Mouse (Mus musculus): Measurements from ENCODE around the gene Cchcr1. TPM values are rescaled to one million over a fixed set of nuclear protein-coding genes. Genes with fewer than 3 reads are reported as not detected.

The Cchcr1 gene
- polyA plus RNA-seq, 1 experiment from 2014 or later: 2.4 TPM

DNA sequence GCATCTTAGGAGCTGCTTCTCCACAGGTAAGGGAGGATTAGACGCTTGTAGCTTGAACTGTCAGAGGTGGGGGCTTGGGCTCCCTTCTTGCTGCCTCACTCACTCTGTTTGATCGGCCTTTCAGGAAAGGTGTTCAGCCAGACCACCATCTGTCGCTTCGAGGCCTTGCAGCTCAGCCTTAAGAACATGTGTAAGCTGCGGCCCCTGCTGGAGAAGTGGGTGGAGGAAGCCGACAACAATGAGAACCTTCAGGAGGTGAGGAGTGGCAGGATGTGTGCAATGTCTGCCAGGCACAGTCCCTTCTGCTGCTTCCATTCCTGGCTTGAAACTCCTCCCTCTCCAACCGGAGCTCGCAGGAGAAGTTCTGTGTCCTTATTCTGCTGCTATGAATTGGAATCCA is 7.6 kb upstream of the Cchcr1 start:
- no peaks in the 10 kb centered on the region; the same call in 1 of the 2 replicates for H3K27me3 ChIP-seq (ENCODE audit: control insufficient read depth, insufficient read depth, low read length)

DNA sequence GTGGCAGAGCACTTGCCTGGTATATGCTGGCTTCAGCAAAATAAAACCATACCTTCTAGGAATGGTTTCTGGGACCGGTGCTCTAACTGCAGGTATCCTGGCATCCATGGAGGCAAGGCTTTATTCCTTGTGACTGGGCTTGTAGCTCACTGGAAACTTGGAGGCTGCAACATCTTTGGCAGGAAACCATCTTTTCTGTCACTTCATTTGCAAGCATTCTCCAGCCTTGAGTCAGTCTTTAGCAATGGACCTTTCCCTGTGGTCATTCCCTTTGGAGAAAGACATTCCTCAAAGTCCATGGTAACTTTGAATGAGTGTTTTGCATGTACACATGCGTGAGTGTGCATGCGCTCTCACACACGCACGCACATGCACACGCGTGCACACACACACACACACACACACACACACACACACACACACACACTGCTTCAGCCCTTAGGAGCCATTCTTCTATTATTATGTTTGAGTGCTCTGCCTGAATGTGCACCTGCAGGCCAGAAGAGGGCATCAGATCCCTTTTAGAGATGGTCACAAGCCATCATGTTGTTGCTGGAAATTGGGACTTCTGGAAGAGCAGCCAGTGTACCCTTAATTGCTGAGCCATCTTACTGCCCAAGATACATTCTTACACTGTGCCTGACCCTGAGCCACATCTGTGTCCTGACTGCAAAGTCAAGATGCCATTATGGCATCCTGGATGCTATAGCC is 3.8 kb upstream of the Cchcr1 start:
- WGBS: 95% methylated on average over 7 of the region's 7 CpGs
- no peaks in the 10 kb centered on the region for H3K9me3 ChIP-seq (ENCODE audit: control insufficient read depth, low read length)
- H3K4me3 ChIP-seq (ENCODE audit: low read depth, low read length): no peak overlapping the region
- H3K9ac ChIP-seq (replicated peaks; ENCODE audit: low read depth, low read length): no peak overlapping the region
- peaks cover 9% of the 10 kb centered on the region; the same call in 1 of the 2 replicates for H3K4me1 ChIP-seq (ENCODE audit: control insufficient read depth, insufficient read depth, low read length)
- no peaks in the 10 kb centered on the region for H3K27me3 ChIP-seq (ENCODE audit: control insufficient read depth, insufficient read depth, low read length)
- no peak overlapping the region for H3K4me2 ChIP-seq (ENCODE audit: low read depth, low read length)
- no peak for ATAC-seq (ENCODE audit: low read depth)
- no peaks in the 10 kb centered on the region for H3K36me3 ChIP-seq (ENCODE audit: control insufficient read depth, insufficient read depth, low read length)
- no peak overlapping the region for H3K27ac ChIP-seq (ENCODE audit: low read depth, low read length)

More for the DNA sequence above, 7.6 kb upstream of the Cchcr1 start:
- Histone ChIP-seq H3K4me2 (ENCODE audit: low read depth, low read length) (no peak overlapping the region), H3K9ac (replicated peaks; ENCODE audit: low read depth, low read length) (no peak overlapping the region), H3K27ac (ENCODE audit: low read depth, low read length) (no peak overlapping the region), H3K4me3 (ENCODE audit: low read depth, low read length) (no peak overlapping the region), H3K36me3 (ENCODE audit: control insufficient read depth, insufficient read depth, low read length) (no peaks in the 10 kb centered on the region), H3K9me3 (ENCODE audit: control insufficient read depth, low read length) (no peaks in the 10 kb centered on the region), H3K4me1 (ENCODE audit: control insufficient read depth, insufficient read depth, low read length) (no peaks in the 10 kb centered on the region)
- ATAC-seq (ENCODE audit: low read depth): no peak
- WGBS: 52% methylated on average over 8 of the region's 8 CpGs

DNA sequence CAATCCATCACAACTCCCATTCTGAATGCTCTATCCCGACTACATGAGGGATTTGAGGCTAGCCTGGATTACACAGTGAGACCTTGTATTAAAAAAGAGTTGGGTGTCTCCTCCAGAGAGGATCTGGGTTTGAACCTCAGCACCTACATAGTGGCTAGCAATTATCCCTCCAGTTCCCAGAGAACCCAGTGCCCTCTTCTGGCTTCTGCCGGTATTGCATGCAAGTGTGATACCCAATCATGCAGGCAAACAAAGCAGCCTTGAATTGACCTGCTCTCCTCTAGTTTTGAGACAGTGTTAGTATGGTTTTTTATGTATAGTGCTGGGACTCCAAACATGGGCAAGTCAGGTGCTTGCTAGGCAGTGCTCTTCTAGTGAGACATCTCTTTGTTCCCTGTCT is 3.0 kb upstream of the Cchcr1 start:
- H3K36me3 ChIP-seq (ENCODE audit: control insufficient read depth, insufficient read depth, low read length): no peaks in the 10 kb centered on the region
- H3K9ac ChIP-seq (replicated peaks; ENCODE audit: low read depth, low read length): no peak overlapping the region
- no peaks in the 10 kb centered on the region for H3K27me3 ChIP-seq (ENCODE audit: control insufficient read depth, insufficient read depth, low read length)
- no peak overlapping the region for H3K4me2 ChIP-seq (ENCODE audit: low read depth, low read length)
- ATAC-seq (ENCODE audit: low read depth): no peak
- H3K27ac ChIP-seq (ENCODE audit: low read depth, low read length): no peak overlapping the region
- WGBS: 23% methylated on average over 2 of the region's 2 CpGs
- peaks cover 9% of the 10 kb centered on the region; the same call in 1 of the 2 replicates for H3K4me1 ChIP-seq (ENCODE audit: control insufficient read depth, insufficient read depth, low read length)
- H3K9me3 ChIP-seq (ENCODE audit: control insufficient read depth, low read length): no peaks in the 10 kb centered on the region
- H3K4me3 ChIP-seq (ENCODE audit: low read depth, low read length): no peak overlapping the region

DNA sequence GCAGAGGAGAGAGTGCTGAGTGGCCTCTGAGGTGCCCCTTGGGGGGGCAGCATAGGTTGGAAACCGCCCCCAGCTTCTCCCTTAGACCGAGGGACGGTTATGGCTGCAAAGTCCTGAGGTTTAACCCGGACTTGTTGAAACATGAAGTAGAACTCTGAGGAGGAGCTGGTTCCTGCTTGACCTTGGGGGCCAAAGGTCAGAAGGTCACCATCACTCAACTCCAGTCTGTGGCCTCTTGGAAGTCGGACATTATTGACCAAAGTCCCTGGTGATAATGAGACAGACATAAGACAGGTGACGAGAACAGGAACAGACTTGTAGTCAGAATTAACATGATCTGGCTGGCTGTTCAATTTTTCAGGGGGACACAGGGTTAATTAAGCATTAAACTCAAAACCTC is 2.1 kb upstream of the Cchcr1 start:
- no peaks in the 10 kb centered on the region for H3K36me3 ChIP-seq (ENCODE audit: control insufficient read depth, insufficient read depth, low read length)
- H3K4me3 ChIP-seq (ENCODE audit: low read depth, low read length): no peak overlapping the region
- no peaks in the 10 kb centered on the region for H3K27me3 ChIP-seq (ENCODE audit: control insufficient read depth, insufficient read depth, low read length)
- H3K4me1 ChIP-seq (ENCODE audit: control insufficient read depth, insufficient read depth, low read length): peaks cover 9% of the 10 kb centered on the region; the same call in 1 of the 2 replicates
- no peak overlapping the region for H3K4me2 ChIP-seq (ENCODE audit: low read depth, low read length)
- H3K9ac ChIP-seq (replicated peaks; ENCODE audit: low read depth, low read length): no peak overlapping the region
- WGBS: 36% methylated on average over 6 of the region's 6 CpGs
- H3K27ac ChIP-seq (ENCODE audit: low read depth, low read length): no peak overlapping the region
- ATAC-seq (ENCODE audit: low read depth): no peak
- H3K9me3 ChIP-seq (ENCODE audit: control insufficient read depth, low read length): no peaks in the 10 kb centered on the region

DNA sequence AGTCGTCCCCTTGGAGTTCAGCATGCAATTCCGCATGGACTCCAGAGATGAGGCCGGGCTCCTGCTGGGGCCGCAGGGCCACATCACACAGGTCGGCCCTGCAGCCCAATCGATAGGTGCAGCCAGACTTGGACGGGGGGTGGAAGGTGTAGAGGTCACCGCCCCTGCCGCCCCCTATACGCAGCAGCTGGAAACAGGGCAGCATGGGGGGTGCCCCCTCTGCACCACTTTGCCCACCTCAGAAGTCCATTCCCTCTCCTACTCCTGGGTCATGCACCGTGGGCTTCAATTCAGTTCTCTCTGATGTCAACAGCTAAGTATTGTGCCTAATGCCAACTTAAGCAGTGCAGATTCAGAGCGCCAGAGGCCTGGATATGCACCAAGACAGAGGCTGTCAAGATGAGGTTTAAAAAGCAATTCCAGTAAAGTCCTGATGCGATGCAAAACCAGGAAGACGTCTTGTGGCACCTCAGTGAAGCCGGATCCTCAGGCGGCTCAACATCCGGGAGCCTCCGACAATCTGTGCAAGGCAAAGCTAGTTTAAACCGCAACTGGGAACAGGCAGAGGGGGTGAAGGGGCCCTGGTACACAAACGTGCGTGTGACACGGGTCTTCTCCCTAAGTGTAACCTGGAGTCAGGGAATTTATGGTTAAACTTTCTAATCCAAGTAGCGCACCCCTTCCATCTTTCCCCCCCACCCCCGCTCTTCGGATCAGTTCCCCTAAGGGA is 824 bp upstream of the Cchcr1 start:
- Histone ChIP-seq H3K27me3 (ENCODE audit: control insufficient read depth, insufficient read depth, low read length) (no peaks in the 10 kb centered on the region), H3K4me1 (ENCODE audit: control insufficient read depth, insufficient read depth, low read length) (peaks cover 9% of the 10 kb centered on the region; the same call in 1 of the 2 replicates), H3K36me3 (ENCODE audit: control insufficient read depth, insufficient read depth, low read length) (no peaks in the 10 kb centered on the region), H3K4me3 (ENCODE audit: low read depth, low read length) (peak overlapping the region; percentile 47), H3K9me3 (ENCODE audit: control insufficient read depth, low read length) (no peaks in the 10 kb centered on the region), H3K4me2 (ENCODE audit: low read depth, low read length) (peak overlapping the region; percentile 67), H3K27ac (ENCODE audit: low read depth, low read length) (no peak overlapping the region), H3K9ac (replicated peaks; ENCODE audit: low read depth, low read length) (0 out of 2 replicates have a peak overlapping the region, but pooled peaks have one; percentile 21)
- 6% methylated on average over 25 of the region's 25 CpGs for WGBS
- ATAC-seq (ENCODE audit: low read depth): peak; percentile 14

DNA sequence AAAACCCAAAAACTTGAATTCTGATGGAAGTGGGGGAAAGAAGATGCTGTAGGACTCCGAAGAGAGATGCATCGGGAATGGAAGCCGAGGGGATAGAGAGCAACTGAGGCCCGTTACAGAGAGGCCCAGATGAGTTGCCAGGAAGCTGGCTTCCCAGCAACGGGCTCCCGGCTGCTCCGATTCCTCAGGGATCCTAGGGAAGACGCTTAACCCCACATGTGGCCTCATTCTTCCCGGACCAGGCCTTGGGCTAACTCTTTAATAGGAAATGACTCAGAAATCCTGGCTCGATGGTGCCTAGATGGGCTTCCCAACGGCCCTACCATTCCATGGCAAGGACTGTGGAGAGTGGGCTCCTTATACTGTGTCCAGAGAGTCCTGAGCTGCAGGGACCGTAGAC is 626 bp downstream of the Cchcr1 start:
- Histone ChIP-seq H3K36me3 (ENCODE audit: control insufficient read depth, insufficient read depth, low read length) (no peaks in the 10 kb centered on the region), H3K4me1 (ENCODE audit: control insufficient read depth, insufficient read depth, low read length) (peaks cover 9% of the 10 kb centered on the region; the same call in 1 of the 2 replicates), H3K4me2 (ENCODE audit: low read depth, low read length) (peak overlapping the region; percentile 67), H3K27ac (ENCODE audit: low read depth, low read length) (no peak overlapping the region), H3K9ac (replicated peaks; ENCODE audit: low read depth, low read length) (no peak overlapping the region; the same call in 1 of the 2 replicates), H3K4me3 (ENCODE audit: low read depth, low read length) (peak overlapping the region; percentile 47), H3K9me3 (ENCODE audit: control insufficient read depth, low read length) (no peaks in the 10 kb centered on the region), H3K27me3 (ENCODE audit: control insufficient read depth, insufficient read depth, low read length) (no peaks in the 10 kb centered on the region)
- ATAC-seq (ENCODE audit: low read depth): no peak
- 8% methylated on average over 12 of the region's 12 CpGs for WGBS

DNA sequence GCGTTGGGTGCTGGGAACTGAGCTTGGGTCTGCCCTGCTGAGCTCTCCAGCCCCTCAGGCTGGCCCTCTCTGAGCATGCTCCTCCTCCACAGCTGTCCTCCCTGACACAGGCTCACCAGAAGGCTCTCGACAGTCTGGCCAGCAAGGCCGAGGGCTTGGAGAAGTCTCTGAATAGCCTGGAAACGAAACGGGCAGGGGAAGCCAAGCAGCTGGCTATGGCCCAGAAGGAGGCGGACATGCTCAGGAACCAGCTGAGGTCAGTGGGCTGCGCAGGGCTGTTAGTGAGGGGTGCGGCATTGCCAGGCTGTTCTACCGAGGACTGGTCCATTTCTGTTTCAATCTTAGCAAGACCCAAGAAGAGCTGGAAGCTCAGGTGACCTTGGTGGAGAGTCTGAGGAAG is 7.5 kb downstream of the Cchcr1 start:
- H3K9me3 ChIP-seq (ENCODE audit: control insufficient read depth, low read length): no peaks in the 10 kb centered on the region
- H3K9ac ChIP-seq (replicated peaks; ENCODE audit: low read depth, low read length): no peak overlapping the region
- H3K36me3 ChIP-seq (ENCODE audit: control insufficient read depth, insufficient read depth, low read length): no peaks in the 10 kb centered on the region
- H3K4me2 ChIP-seq (ENCODE audit: low read depth, low read length): no peak overlapping the region
- no peaks in the 10 kb centered on the region for H3K27me3 ChIP-seq (ENCODE audit: control insufficient read depth, insufficient read depth, low read length)
- no peak overlapping the region for H3K4me3 ChIP-seq (ENCODE audit: low read depth, low read length)
- no peak for ATAC-seq (ENCODE audit: low read depth)
- WGBS: 84% methylated on average over 9 of the region's 9 CpGs
- H3K4me1 ChIP-seq (ENCODE audit: control insufficient read depth, insufficient read depth, low read length): no peaks in the 10 kb centered on the region
- H3K27ac ChIP-seq (ENCODE audit: low read depth, low read length): no peak overlapping the region

DNA sequence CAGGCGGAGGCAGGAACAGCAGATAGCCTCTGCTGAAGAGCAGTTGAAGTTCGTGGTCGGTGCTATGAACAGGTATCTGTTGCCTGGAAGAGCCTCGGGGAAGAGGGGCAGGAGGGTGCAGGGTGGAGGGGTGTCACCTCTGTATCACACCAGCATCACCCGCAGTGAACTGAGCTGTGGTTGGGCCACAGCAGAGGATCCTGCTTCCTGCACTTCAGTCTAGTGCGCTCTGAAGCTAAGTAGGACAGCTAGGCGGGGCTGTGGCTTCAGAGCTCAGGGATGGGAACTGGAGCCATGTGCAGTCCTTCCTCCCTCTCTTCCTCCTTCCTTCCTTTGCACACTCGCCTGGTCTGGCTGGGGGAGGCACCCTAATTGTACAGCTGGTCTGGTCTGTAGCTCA is 9.7 kb downstream of the Cchcr1 start:
- WGBS: 84% methylated on average over 8 of the region's 8 CpGs
- Histone ChIP-seq H3K36me3 (ENCODE audit: control insufficient read depth, insufficient read depth, low read length) (no peaks in the 10 kb centered on the region), H3K4me3 (ENCODE audit: low read depth, low read length) (no peak overlapping the region), H3K9ac (replicated peaks; ENCODE audit: low read depth, low read length) (no peak overlapping the region), H3K4me1 (ENCODE audit: control insufficient read depth, insufficient read depth, low read length) (no peaks in the 10 kb centered on the region), H3K9me3 (ENCODE audit: control insufficient read depth, low read length) (no peaks in the 10 kb centered on the region), H3K27ac (ENCODE audit: low read depth, low read length) (no peak overlapping the region), H3K4me2 (ENCODE audit: low read depth, low read length) (no peak overlapping the region), H3K27me3 (ENCODE audit: control insufficient read depth, insufficient read depth, low read length) (no peaks in the 10 kb centered on the region)
- ATAC-seq (ENCODE audit: low read depth): no peak

DNA sequence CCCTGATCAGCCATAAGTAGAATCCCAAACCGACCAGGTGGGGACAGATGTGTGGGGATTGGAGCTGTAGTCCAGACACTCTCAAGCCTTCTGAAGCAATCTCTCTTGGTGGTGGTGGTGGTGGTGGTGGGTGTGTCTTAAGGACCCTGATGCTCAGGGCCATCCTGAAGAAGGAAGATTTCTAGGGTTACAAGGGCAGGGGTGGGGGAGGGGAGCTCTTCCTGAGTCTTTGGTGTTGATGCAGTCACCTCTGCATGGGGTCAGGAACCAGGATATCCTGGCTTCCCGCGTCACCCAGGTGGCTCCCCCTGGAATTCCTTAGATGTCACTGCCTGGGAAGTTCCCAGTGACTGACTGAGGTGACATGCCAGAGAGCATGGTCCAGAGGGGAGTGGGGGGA is 15.5 kb downstream of the Cchcr1 start:
- H3K9ac ChIP-seq (replicated peaks; ENCODE audit: low read depth, low read length): no peak overlapping the region
- ATAC-seq (ENCODE audit: low read depth): no peak

More for the DNA sequence above, 15.5 kb downstream of the Cchcr1 start:
- H3K4me3 ChIP-seq (ENCODE audit: low read depth, low read length): no peak overlapping the region
- WGBS: 11% methylated on average over 3 of the region's 3 CpGs
- H3K27ac ChIP-seq (ENCODE audit: low read depth, low read length): no peak overlapping the region
- no peaks in the 10 kb centered on the region for H3K9me3 ChIP-seq (ENCODE audit: control insufficient read depth, low read length)
- no peaks in the 10 kb centered on the region for H3K36me3 ChIP-seq (ENCODE audit: control insufficient read depth, insufficient read depth, low read length)
- H3K4me2 ChIP-seq (ENCODE audit: low read depth, low read length): no peak overlapping the region
- no peaks in the 10 kb centered on the region for H3K4me1 ChIP-seq (ENCODE audit: control insufficient read depth, insufficient read depth, low read length)
- no peaks in the 10 kb centered on the region for H3K27me3 ChIP-seq (ENCODE audit: control insufficient read depth, insufficient read depth, low read length)
